Mouse (Mus musculus) kidney, embryonic 14.5 days (tissue): Measurements from ENCODE around the gene Ttf1. TPM values are rescaled to one million over a fixed set of nuclear protein-coding genes. Genes with fewer than 3 reads are reported as not detected.

Source experiments
- ATAC-seq: fragments of 200-750 bp; cut with Nextera tagmentation; 2 replicates; pipeline ENCODE4 v1.8.0; 2017; ENCODE audit warnings: moderate number of reproducible peaks, mild to moderate bottlenecking, moderate TSS enrichment, moderate library complexity; ENCODE audit not compliant: low FRiP score, low TSS enrichment
- H3K27ac ChIP-seq: fragments of 300-500 bp; sonication (generic); 2 replicates; pipeline ENCODE4 v1.5.1; 2014; ENCODE audit warnings: low read depth, mild to moderate bottlenecking, low read length, moderate library complexity, mixed read lengths
- H3K27me3 ChIP-seq: fragments of 300-500 bp; sonication (generic); 2 replicates; pipeline ENCODE4 v1.6.1; 2014; ENCODE audit warnings: mild to moderate bottlenecking, low read length; ENCODE audit not compliant: control insufficient read depth, insufficient read depth
- H3K36me3 ChIP-seq: fragments of 300-500 bp; sonication (generic); 2 replicates; pipeline ENCODE4 v1.6.1; 2014; ENCODE audit warnings: low read length, mixed read lengths; ENCODE audit not compliant: control insufficient read depth, insufficient read depth
- H3K4me1 ChIP-seq: fragments of 300-500 bp; sonication (generic); 2 replicates; pipeline ENCODE4 v1.6.1; 2014; ENCODE audit warnings: low read length, mixed read lengths; ENCODE audit not compliant: control insufficient read depth, insufficient read depth
- H3K4me2 ChIP-seq: fragments of 300-500 bp; sonication (generic); replicated peaks from 2 replicates; pipeline ENCODE4 v1.6.1; 2014; ENCODE audit warnings: low read depth, mild to moderate bottlenecking, low read length
- H3K4me3 ChIP-seq: fragments of 300-500 bp; sonication (generic); 2 replicates; pipeline ENCODE4 v1.5.1; 2014; ENCODE audit warnings: mild to moderate bottlenecking, low read length
- H3K9ac ChIP-seq: fragments of 300-500 bp; sonication (generic); 2 replicates; pipeline ENCODE4 v1.6.1; 2014; ENCODE audit warnings: low read depth, mild to moderate bottlenecking, low read length, moderate library complexity
- H3K9me3 ChIP-seq: fragments of 300-500 bp; sonication (generic); 2 replicates; pipeline ENCODE4 v1.6.1; 2016; ENCODE audit warnings: low read length; ENCODE audit not compliant: control insufficient read depth
- polyA plus RNA-seq: library from polyadenylated mRNA; unstranded; fragments of >200 nt; fragmentation: Nextera tagmentation; extraction: Ambion mirVana; gene quantifications from 2 replicates; pipeline ENCODE4 v1.2.1, GENCODE M21; 2014

The Ttf1 gene
- polyA plus RNA-seq, 1 experiment from 2014 or later, result 10.9 TPM

- no peak overlapping the region for H3K27ac ChIP-seq
- H3K4me1 ChIP-seq, result no peaks in the 10 kb centered on the region
- no peaks in the 10 kb centered on the region for H3K27me3 ChIP-seq
- no peak overlapping the region for H3K9ac ChIP-seq
- no peaks in the 10 kb centered on the region for H3K9me3 ChIP-seq
- peaks cover 52% of the 10 kb centered on the region for H3K36me3 ChIP-seq
- H3K4me3 ChIP-seq, result no peak overlapping the region
- no peak overlapping the region for H3K4me2 ChIP-seq
- ATAC-seq, result no peak
Measured at GRCm38 (mm10) chr2:29135161-29135560, 75.1 kb downstream of the Ttf1 start.

Other genes with a start within 250 kb of the Ttf1 start
- 16.4 and 31.7 TPM in 2 replicates for gene Gtf3c4, start 219.9 kb upstream of the Ttf1 start, polyA plus RNA-seq
- 9.4 and 20.0 TPM in 2 replicates for gene Ddx31, start 219.9 kb upstream of the Ttf1 start, polyA plus RNA-seq
- gene Barhl1, start 143.6 kb upstream of the Ttf1 start, polyA plus RNA-seq, result not detected in 2 replicates
- gene Cfap77, start 5.2 kb upstream of the Ttf1 start, polyA plus RNA-seq, result 0.37 and 0.51 TPM in 2 replicates
- 10.6 and 18.5 TPM in 2 replicates for gene Setx, start 63.9 kb downstream of the Ttf1 start, polyA plus RNA-seq
- gene Ntng2, start 192.7 kb downstream of the Ttf1 start, polyA plus RNA-seq, result 3.2 and 4.3 TPM in 2 replicates